Mouse (Mus musculus): Measurements from ENCODE around the gene Sipa1l3.

Sipa1l3 gene

GRCm38 (mm10) chr7:29335276-29335675 is 183.2 kb downstream of the Sipa1l3 start:
- DNase-seq (ENCODE audit: low read depth): no peak

GRCm38 (mm10) chr7:29334156-29334555 is 184.3 kb downstream of the Sipa1l3 start:
- no peak for DNase-seq (ENCODE audit: low read depth)

- DNase-seq (ENCODE audit: low read depth): no peak
These were observed 189.5 kb downstream of the Sipa1l3 start for GRCm38 (mm10) chr7:29328984-29329383.

GRCm38 (mm10) chr7:29327087-29327486 is 191.4 kb downstream of the Sipa1l3 start:
- no peak for DNase-seq (ENCODE audit: low read depth)

GRCm38 (mm10) chr7:29319337-29320307 is 198.8 kb downstream of the Sipa1l3 start:
- no peak for DNase-seq (ENCODE audit: low read depth)

- DNase-seq (ENCODE audit: low read depth): no peak
These were observed 200.1 kb downstream of the Sipa1l3 start for GRCm38 (mm10) chr7:29318115-29318911.

GRCm38 (mm10) chr7:29317558-29317957 is 200.9 kb downstream of the Sipa1l3 start:
- DNase-seq (ENCODE audit: low read depth): no peak

GRCm38 (mm10) chr7:29316976-29317375 is 201.5 kb downstream of the Sipa1l3 start:
- DNase-seq (ENCODE audit: low read depth): no peak

- no peak for DNase-seq (ENCODE audit: low read depth)
These were observed 202.2 kb downstream of the Sipa1l3 start for GRCm38 (mm10) chr7:29316137-29316734.

GRCm38 (mm10) chr7:29314844-29315628 is 203.4 kb downstream of the Sipa1l3 start:
- DNase-seq (ENCODE audit: low read depth): peak; percentile 51

GRCm38 (mm10) chr7:29313572-29314261 is 204.7 kb downstream of the Sipa1l3 start:
- DNase-seq (ENCODE audit: low read depth): no peak

GRCm38 (mm10) chr7:29313051-29313450 is 205.4 kb downstream of the Sipa1l3 start:
- no peak for DNase-seq (ENCODE audit: low read depth)

GRCm38 (mm10) chr7:29309749-29310148 is 208.7 kb downstream of the Sipa1l3 start:
- no peak for DNase-seq (ENCODE audit: low read depth)

- DNase-seq (ENCODE audit: low read depth): no peak
These were observed 209.2 kb downstream of the Sipa1l3 start for GRCm38 (mm10) chr7:29309221-29309721.

GRCm38 (mm10) chr7:29307350-29308104 is 210.9 kb downstream of the Sipa1l3 start:
- DNase-seq (ENCODE audit: low read depth): peak; percentile 62

- DNase-seq (ENCODE audit: low read depth): no peak
These were observed 211.8 kb downstream of the Sipa1l3 start for GRCm38 (mm10) chr7:29306619-29307018.

- DNase-seq (ENCODE audit: low read depth): no peak
These were observed 212.3 kb downstream of the Sipa1l3 start for GRCm38 (mm10) chr7:29306108-29306507.

- DNase-seq (ENCODE audit: low read depth): no peak
These were observed 213.0 kb downstream of the Sipa1l3 start for GRCm38 (mm10) chr7:29305263-29305988.

Measured in fibroblast of lung, adult 2 months (primary cell).